Mouse (Mus musculus) heart, postnatal 0 days (tissue): ENCODE data around the gene Ermap. TPM values are rescaled to one million over a fixed set of nuclear protein-coding genes. Genes with fewer than 3 reads are reported as not detected.

Experiments
- ATAC-seq: fragments of 200-750 bp; cut with Nextera tagmentation; 2 replicates; pipeline ENCODE4 v1.8.0; 2017; ENCODE audit warnings: low read depth, moderate number of reproducible peaks, moderate library complexity; ENCODE audit not compliant: insufficient read depth
- DNase-seq: peaks from one replicate; pipeline ENCODE4 v3.0.0-alpha.2; 2016; ENCODE audit warnings: low spot score
- H3K27ac ChIP-seq: fragments of 300-500 bp; sonication (generic); 2 replicates; pipeline ENCODE4 v1.5.1; 2014; ENCODE audit warnings: low read depth, mild to moderate bottlenecking
- H3K27me3 ChIP-seq: fragments of 300-500 bp; sonication (generic); 2 replicates; pipeline ENCODE4 v1.6.1; 2014; ENCODE audit warnings: low read length, mixed read lengths; ENCODE audit not compliant: control insufficient read depth, insufficient read depth
- H3K36me3 ChIP-seq: fragments of 300-500 bp; sonication (generic); replicated peaks from 2 replicates; pipeline ENCODE4 v1.6.1; 2014; ENCODE audit warnings: low read length, mixed read lengths; ENCODE audit not compliant: control insufficient read depth, insufficient read depth
- H3K4me1 ChIP-seq: fragments of 300-500 bp; sonication (generic); 2 replicates; pipeline ENCODE4 v1.6.1; 2014; ENCODE audit warnings: antibody characterized with exemption; ENCODE audit not compliant: control insufficient read depth, insufficient read depth
- H3K4me2 ChIP-seq: fragments of 300-500 bp; sonication (generic); 2 replicates; pipeline ENCODE4 v1.6.1; 2014; ENCODE audit warnings: low read depth, mild to moderate bottlenecking, low read length, moderate library complexity
- H3K4me3 ChIP-seq: fragments of 300-500 bp; sonication (generic); 2 replicates; pipeline ENCODE4 v1.5.1; 2014; ENCODE audit warnings: low read depth, low read length
- H3K9ac ChIP-seq: fragments of 300-500 bp; sonication (generic); replicated peaks from 2 replicates; pipeline ENCODE4 v1.6.1; 2014; ENCODE audit warnings: low read depth, low read length, mixed read lengths
- H3K9me3 ChIP-seq: fragments of 300-500 bp; sonication (generic); replicated peaks from 2 replicates; pipeline ENCODE4 v1.6.1; 2016; ENCODE audit warnings: low read length; ENCODE audit not compliant: control insufficient read depth
- CTCF ChIP-seq: IDR thresholded peaks from 2 replicates; pipeline ENCODE4 v1.5.1; 2016; ENCODE audit warnings: antibody characterized with exemption, control low read depth, low read depth
- EP300 ChIP-seq: IDR thresholded peaks from 2 replicates; pipeline ENCODE4 v1.6.1; 2016; ENCODE audit warnings: antibody characterized with exemption, low read depth
- WGBS: fragments of 180-500 bp; shearing (Covaris S2); extraction: QIAGEN DNeasy Blood & Tissue Kit; methylation state at CpG from one replicate; pipeline ENCODE4 v1.1.7; 2014; 5-methylcytosine and 5-hydroxymethylcytosine counted together
- polyA plus RNA-seq: library from polyadenylated mRNA; unstranded; fragments of >200 nt; fragmentation: Nextera tagmentation; extraction: Ambion mirVana; gene quantifications from 2 replicates; pipeline ENCODE4 v1.2.1, GENCODE M21; 2015
- total RNA-seq: library from RNA; depleted of rRNA; stranded (reverse); fragments of >200 nt; gene quantifications from 2 replicates; pipeline ENCODE4 v1.2.3, GENCODE M21; 2014; ENCODE audit warnings: low replicate concordance

The Ermap gene
- total and polyA plus RNA-seq, 2 experiments from 2014 or later, result 0.57 TPM; not detected in 1

- no peak overlapping the region for H3K9ac ChIP-seq
- no peak overlapping the region for H3K4me3 ChIP-seq
- no peak for TF ChIP-seq EP300
- no peak for TF ChIP-seq CTCF
- H3K4me1 ChIP-seq, result no peaks in the 10 kb centered on the region
- DNase-seq, result no peak
- 75% methylated on average over 3 of the region's 3 CpGs for WGBS
- no peaks in the 10 kb centered on the region for H3K9me3 ChIP-seq
- no peak overlapping the region for H3K4me2 ChIP-seq
- no peak for ATAC-seq
- H3K27me3 ChIP-seq, result no peaks in the 10 kb centered on the region
- no peaks in the 10 kb centered on the region for H3K36me3 ChIP-seq
- no peak overlapping the region for H3K27ac ChIP-seq
Measured at GRCm38 (mm10) chr4:119161358-119161757, 28.5 kb downstream of the Ermap start.

- ATAC-seq (no peak), DNase-seq (no peak)
- Histone ChIP-seq H3K27me3 (no peaks in the 10 kb centered on the region), H3K9me3 (no peaks in the 10 kb centered on the region), H3K4me3 (no peak overlapping the region), H3K9ac (no peak overlapping the region), H3K4me2 (no peak overlapping the region), H3K4me1 (no peaks in the 10 kb centered on the region), H3K36me3 (no peaks in the 10 kb centered on the region), H3K27ac (no peak overlapping the region)
- TF ChIP-seq EP300 (no peak), CTCF (no peak)
- 54% methylated on average over 5 of the region's 5 CpGs for WGBS
Measured at GRCm38 (mm10) chr4:119157891-119158290, 31.9 kb downstream of the Ermap start.

GRCm38 (mm10) chr4:119157186-119157585 is 32.6 kb downstream of the Ermap start:
- Histone ChIP-seq H3K4me3 (no peak overlapping the region), H3K27me3 (no peaks in the 10 kb centered on the region), H3K36me3 (no peaks in the 10 kb centered on the region), H3K4me1 (no peaks in the 10 kb centered on the region), H3K9ac (no peak overlapping the region), H3K4me2 (no peak overlapping the region), H3K27ac (no peak overlapping the region), H3K9me3 (no peaks in the 10 kb centered on the region)
- WGBS, result 36% methylated on average over 2 of the region's 2 CpGs
- DNase-seq (no peak), ATAC-seq (no peak)
- TF ChIP-seq EP300 (no peak), CTCF (peak; percentile 51)

- 77% methylated on average over 11 of the region's 11 CpGs for WGBS
- no peak overlapping the region for H3K9ac ChIP-seq
- H3K4me1 ChIP-seq, result no peaks in the 10 kb centered on the region
- no peaks in the 10 kb centered on the region for H3K9me3 ChIP-seq
- ATAC-seq (no peak), DNase-seq (no peak)
- no peaks in the 10 kb centered on the region for H3K36me3 ChIP-seq
- no peaks in the 10 kb centered on the region for H3K27me3 ChIP-seq
- no peak overlapping the region for H3K4me3 ChIP-seq
- no peak overlapping the region for H3K4me2 ChIP-seq
- TF ChIP-seq CTCF (no peak), EP300 (no peak)
- H3K27ac ChIP-seq, result no peak overlapping the region
Measured at GRCm38 (mm10) chr4:119148741-119149140, 41.1 kb downstream of the Ermap start.

- H3K4me3 ChIP-seq, result no peak overlapping the region
- no peak overlapping the region for H3K9ac ChIP-seq
- ATAC-seq (no peak), DNase-seq (no peak)
- 81% methylated on average over 5 of the region's 5 CpGs for WGBS
- TF ChIP-seq EP300, result no peak
- TF ChIP-seq CTCF, result no peak
- H3K9me3 ChIP-seq, result no peaks in the 10 kb centered on the region
- H3K4me1 ChIP-seq, result 0 out of 2 replicates have a peak, but pooled peaks cover 3% of the 10 kb centered on the region
- H3K27ac ChIP-seq, result no peak overlapping the region
- no peaks in the 10 kb centered on the region for H3K36me3 ChIP-seq
- H3K27me3 ChIP-seq, result no peaks in the 10 kb centered on the region
- no peak overlapping the region for H3K4me2 ChIP-seq
Measured at GRCm38 (mm10) chr4:119147347-119147746, 42.5 kb downstream of the Ermap start.

- no peak for DNase-seq
- Histone ChIP-seq H3K27me3 (no peaks in the 10 kb centered on the region), H3K9ac (no peak overlapping the region), H3K9me3 (no peaks in the 10 kb centered on the region), H3K4me2 (no peak overlapping the region), H3K4me1 (0 out of 2 replicates have a peak, but pooled peaks cover 3% of the 10 kb centered on the region), H3K36me3 (no peaks in the 10 kb centered on the region), H3K4me3 (no peak overlapping the region), H3K27ac (no peak overlapping the region)
- 76% methylated on average over 7 of the region's 7 CpGs for WGBS
- no peak for ATAC-seq
- TF ChIP-seq CTCF (no peak), EP300 (no peak)
Measured at GRCm38 (mm10) chr4:119146816-119147215, 43.0 kb downstream of the Ermap start.
